Mouse (Mus musculus): ENCODE measurements around the gene Mydgf. TPM values are rescaled to one million over a fixed set of nuclear protein-coding genes. Genes with fewer than 3 reads are reported as not detected.

Gene Mydgf
- polyA plus RNA-seq, 1 experiment from 2014 or later: 105 TPM

Other genes with a start within 250 kb of the Mydgf start
- gene Zfp119b, start 234.4 kb downstream of the Mydgf start, polyA plus RNA-seq (2015; fragmentation: Nextera tagmentation; extraction: Ambion mirVana): 3.5 and 4.4 TPM in 2 replicates
- 2.8 and 3.2 TPM in 2 replicates for gene Ebi3, start 231.3 kb downstream of the Mydgf start, polyA plus RNA-seq (2015; fragmentation: Nextera tagmentation; extraction: Ambion mirVana)
- gene Yju2, start 224.8 kb downstream of the Mydgf start, polyA plus RNA-seq (2015; fragmentation: Nextera tagmentation; extraction: Ambion mirVana): 21.0 and 21.4 TPM in 2 replicates
- 9.0 and 9.4 TPM in 2 replicates for gene Shd, start 213.5 kb downstream of the Mydgf start, polyA plus RNA-seq (2015; fragmentation: Nextera tagmentation; extraction: Ambion mirVana)
- gene Fsd1, start 197.4 kb downstream of the Mydgf start, polyA plus RNA-seq (2015; fragmentation: Nextera tagmentation; extraction: Ambion mirVana): 8.9 and 11.5 TPM in 2 replicates
- gene Stap2, start 178.3 kb downstream of the Mydgf start, polyA plus RNA-seq (2015; fragmentation: Nextera tagmentation; extraction: Ambion mirVana): 40.3 and 45.8 TPM in 2 replicates
- 86.3 and 95.3 TPM in 2 replicates for gene Mpnd, start 178.2 kb downstream of the Mydgf start, polyA plus RNA-seq (2015; fragmentation: Nextera tagmentation; extraction: Ambion mirVana)
- gene Sh3gl1, start 147.3 kb downstream of the Mydgf start, polyA plus RNA-seq (2015; fragmentation: Nextera tagmentation; extraction: Ambion mirVana): 124 TPM in 2 replicates
- gene Chaf1a, start 143.5 kb downstream of the Mydgf start, polyA plus RNA-seq (2015; fragmentation: Nextera tagmentation; extraction: Ambion mirVana): 21.4 and 22.4 TPM in 2 replicates
- 29.9 and 35.1 TPM in 2 replicates for gene Ubxn6, start 108.9 kb downstream of the Mydgf start, polyA plus RNA-seq (2015; fragmentation: Nextera tagmentation; extraction: Ambion mirVana)
- 85.7 and 86.9 TPM in 2 replicates for gene Hdgfl2, start 104.3 kb downstream of the Mydgf start, polyA plus RNA-seq (2015; fragmentation: Nextera tagmentation; extraction: Ambion mirVana)
- 0.03 and 0.14 TPM in 2 replicates for gene Plin4, start 74.1 kb downstream of the Mydgf start, polyA plus RNA-seq (2015; fragmentation: Nextera tagmentation; extraction: Ambion mirVana)
- gene Plin5, start 66.3 kb downstream of the Mydgf start, polyA plus RNA-seq (2015; fragmentation: Nextera tagmentation; extraction: Ambion mirVana): 0.52 and 0.85 TPM in 2 replicates
- gene Lrg1, start 61.9 kb downstream of the Mydgf start, polyA plus RNA-seq (2015; fragmentation: Nextera tagmentation; extraction: Ambion mirVana): 0.15 and 0.33 TPM in 2 replicates
- 1.4 TPM in 2 replicates for gene Sema6b, start 43.6 kb downstream of the Mydgf start, polyA plus RNA-seq (2015; fragmentation: Nextera tagmentation; extraction: Ambion mirVana)
- 11.9 and 12.8 TPM in 2 replicates for gene Tnfaip8l1, start 21.4 kb downstream of the Mydgf start, polyA plus RNA-seq (2015; fragmentation: Nextera tagmentation; extraction: Ambion mirVana)
- gene Dpp9, start 35.0 kb upstream of the Mydgf start, polyA plus RNA-seq (2015; fragmentation: Nextera tagmentation; extraction: Ambion mirVana): 32.8 and 35.0 TPM in 2 replicates
- gene Fem1a, start 72.9 kb upstream of the Mydgf start, polyA plus RNA-seq (2015; fragmentation: Nextera tagmentation; extraction: Ambion mirVana): 12.5 and 12.8 TPM in 2 replicates
- gene Ticam1, start 92.9 kb upstream of the Mydgf start, polyA plus RNA-seq (2015; fragmentation: Nextera tagmentation; extraction: Ambion mirVana): 11.3 and 13.3 TPM in 2 replicates
- gene Plin3, start 109.0 kb upstream of the Mydgf start, polyA plus RNA-seq (2015; fragmentation: Nextera tagmentation; extraction: Ambion mirVana): 153 and 195 TPM in 2 replicates
- not detected in 2 replicates for gene Arrdc5, start 116.4 kb upstream of the Mydgf start, polyA plus RNA-seq (2015; fragmentation: Nextera tagmentation; extraction: Ambion mirVana)
- gene Uhrf1, start 119.4 kb upstream of the Mydgf start, polyA plus RNA-seq (2015; fragmentation: Nextera tagmentation; extraction: Ambion mirVana): 124 and 125 TPM in 2 replicates
- 25.1 and 27.5 TPM in 2 replicates for gene Kdm4b, start 142.1 kb upstream of the Mydgf start, polyA plus RNA-seq (2015; fragmentation: Nextera tagmentation; extraction: Ambion mirVana)